Mouse (Mus musculus) spleen, postnatal 36 days (tissue): Measurements from ENCODE around the gene Efhd1.
A peak's percentile ranks its signal among the peaks of the same experiment; 100 is the strongest.

Experiments used
- DNase-seq, 2 experiments: peaks; one replicate each; pipeline ENCODE4 v3.0.0; 2022; ENCODE audit warnings: low spot score in 2 of 2, mixed read lengths in 1 of 2

Efhd1 gene

GRCm38 (mm10) chr1:87264134-87265006 lies at the start of gene Efhd1:
TSS of gene Efhd1 (plus strand) at chr1:87264363.
- DNase-seq: no peak

- peak in 1 of 2 experiments; percentile 10 for DNase-seq
These were observed 49.4 kb upstream of the Efhd1 start for GRCm38 (mm10) chr1:87214748-87215147.

GRCm38 (mm10) chr1:87217938-87218337 lies 46.2 kb upstream of the Efhd1 start:
- DNase-seq: no peak

GRCm38 (mm10) chr1:87225739-87226138 lies 38.4 kb upstream of the Efhd1 start:
- no peak for DNase-seq

- DNase-seq: no peak
These were observed 37.6 kb upstream of the Efhd1 start for GRCm38 (mm10) chr1:87226409-87227159.

GRCm38 (mm10) chr1:87227160-87227550 lies 37.0 kb upstream of the Efhd1 start:
- no peak for DNase-seq

GRCm38 (mm10) chr1:87230606-87231005 lies 33.6 kb upstream of the Efhd1 start:
- DNase-seq: no peak

GRCm38 (mm10) chr1:87232197-87232596 lies 32.0 kb upstream of the Efhd1 start:
- DNase-seq: no peak

GRCm38 (mm10) chr1:87239056-87239455 lies 25.1 kb upstream of the Efhd1 start:
- no peak for DNase-seq

- DNase-seq: no peak
These were observed 21.1 kb upstream of the Efhd1 start for GRCm38 (mm10) chr1:87243021-87243420.

GRCm38 (mm10) chr1:87245430-87245829 lies 18.7 kb upstream of the Efhd1 start:
- DNase-seq: no peak

GRCm38 (mm10) chr1:87245929-87246815 lies 18.0 kb upstream of the Efhd1 start:
- peak; percentile 43 to 49 for DNase-seq

- no peak for DNase-seq
These were observed 12.0 kb upstream of the Efhd1 start for GRCm38 (mm10) chr1:87252040-87252609.

GRCm38 (mm10) chr1:87255173-87255572 lies 9.0 kb upstream of the Efhd1 start:
- DNase-seq: no peak

- DNase-seq: no peak
These were observed 6.5 kb upstream of the Efhd1 start for GRCm38 (mm10) chr1:87257691-87258090.

- peak in 1 of 2 experiments; percentile 4 for DNase-seq
These were observed 5.7 kb upstream of the Efhd1 start for GRCm38 (mm10) chr1:87258484-87258883.

- no peak for DNase-seq
These were observed 4.8 kb upstream of the Efhd1 start for GRCm38 (mm10) chr1:87259316-87259715.

- no peak for DNase-seq
These were observed 906 bp upstream of the Efhd1 start for GRCm38 (mm10) chr1:87263257-87263656.

GRCm38 (mm10) chr1:87263796-87264133 lies 398 bp upstream of the Efhd1 start:
- DNase-seq: no peak

- no peak for DNase-seq
These were observed 1.0 kb downstream of the Efhd1 start for GRCm38 (mm10) chr1:87265200-87265599.

GRCm38 (mm10) chr1:87266296-87267090 lies 2.3 kb downstream of the Efhd1 start:
- no peak for DNase-seq
